Mouse (Mus musculus) neural tube, embryonic 14.5 days (tissue): ENCODE data around the gene Stard10. TPM values are rescaled to one million over a fixed set of nuclear protein-coding genes. Genes with fewer than 3 reads are reported as not detected.

ENCODE experiments used
- ATAC-seq: fragments of 200-750 bp; cut with Nextera tagmentation; 2 replicates; pipeline ENCODE4 v1.8.0; 2017; ENCODE audit warnings: low read depth, mild to moderate bottlenecking, moderate TSS enrichment, moderate library complexity
- H3K27ac ChIP-seq: fragments of 300-500 bp; sonication (generic); 2 replicates; pipeline ENCODE4 v1.5.1; 2014; ENCODE audit warnings: low read depth, mild to moderate bottlenecking, control low read depth, low read length, moderate library complexity, mixed read lengths
- H3K27me3 ChIP-seq: fragments of 300-500 bp; sonication (generic); 2 replicates; pipeline ENCODE4 v1.6.1; 2014; ENCODE audit warnings: low read length; ENCODE audit not compliant: control insufficient read depth, insufficient read depth
- H3K36me3 ChIP-seq: fragments of 300-500 bp; sonication (generic); 2 replicates; pipeline ENCODE4 v1.6.1; 2014; ENCODE audit warnings: low read length, mixed read lengths; ENCODE audit not compliant: control insufficient read depth, insufficient read depth
- H3K4me1 ChIP-seq: fragments of 300-500 bp; sonication (generic); 2 replicates; pipeline ENCODE4 v1.6.1; 2014; ENCODE audit warnings: low read length; ENCODE audit not compliant: control insufficient read depth, insufficient read depth
- H3K4me2 ChIP-seq: fragments of 300-500 bp; sonication (generic); 2 replicates; pipeline ENCODE4 v1.6.1; 2014; ENCODE audit warnings: mild to moderate bottlenecking, low read depth, low read length, control low read depth
- H3K4me3 ChIP-seq: fragments of 300-500 bp; sonication (generic); 2 replicates; pipeline ENCODE4 v1.5.1; 2014; ENCODE audit warnings: low read depth, low read length, control low read depth, mixed read lengths
- H3K9ac ChIP-seq: fragments of 300-500 bp; sonication (generic); replicated peaks from 2 replicates; pipeline ENCODE4 v1.6.1; 2014; ENCODE audit warnings: low read depth, mild to moderate bottlenecking, control low read depth, low read length, mixed read lengths
- H3K9me3 ChIP-seq: fragments of 300-500 bp; sonication (generic); 2 replicates; pipeline ENCODE4 v1.6.1; 2016; ENCODE audit warnings: low read length; ENCODE audit not compliant: control insufficient read depth
- WGBS: fragments of 180-500 bp; shearing (Covaris S2); extraction: QIAGEN DNeasy Blood & Tissue Kit; methylation state at CpG from one replicate; pipeline ENCODE4 v1.1.7; 2014; 5-methylcytosine and 5-hydroxymethylcytosine counted together
- polyA plus RNA-seq: library from polyadenylated mRNA; unstranded; fragments of >200 nt; fragmentation: Nextera tagmentation; extraction: Ambion mirVana; gene quantifications from 2 replicates; pipeline ENCODE4 v1.2.1, GENCODE M21; 2014

Gene Stard10
- polyA plus RNA-seq, 1 experiment from 2014 or later = 17.4 TPM

- no peak overlapping the region for H3K27ac ChIP-seq
- no peak overlapping the region for H3K4me3 ChIP-seq
- no peak overlapping the region for H3K9ac ChIP-seq
- no peaks in the 10 kb centered on the region for H3K27me3 ChIP-seq
- WGBS = 96% methylated on average over 10 of the region's 10 CpGs
- peaks cover under 1% of the 10 kb centered on the region; the same call in 1 of the 2 replicates for H3K36me3 ChIP-seq
- no peak overlapping the region for H3K4me2 ChIP-seq
- ATAC-seq = no peak
- no peaks in the 10 kb centered on the region for H3K4me1 ChIP-seq
- H3K9me3 ChIP-seq = no peaks in the 10 kb centered on the region
Observed at GRCm38 (mm10) chr7:101290401-101290800, 26.5 kb upstream of the Stard10 start.

DNA sequence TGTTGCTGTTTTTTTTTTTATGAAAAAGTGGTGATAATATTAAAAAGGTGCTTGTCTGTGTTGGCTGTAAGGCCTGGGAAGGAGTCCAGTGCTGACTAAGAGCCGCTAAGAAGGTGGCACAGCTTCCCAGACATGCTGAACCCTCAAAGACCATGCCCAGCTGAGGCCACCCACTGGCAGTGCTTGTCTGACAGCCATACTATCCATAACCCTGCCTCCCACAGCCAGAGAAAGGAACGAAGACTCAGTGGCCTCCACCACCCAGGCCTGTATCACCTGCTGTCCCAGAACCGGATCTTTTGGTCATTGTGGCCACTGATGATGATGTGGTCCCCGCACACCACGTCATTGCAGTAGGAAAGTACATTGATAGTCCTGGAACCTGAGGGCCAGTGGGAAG is 25.7 kb upstream of the Stard10 start:
- peaks cover 1% of the 10 kb centered on the region; the same call in 1 of the 2 replicates for H3K4me1 ChIP-seq
- H3K4me3 ChIP-seq = no peak overlapping the region
- H3K27ac ChIP-seq = no peak overlapping the region
- WGBS = 89% methylated on average over 5 of the region's 5 CpGs
- no peaks in the 10 kb centered on the region for H3K9me3 ChIP-seq
- H3K36me3 ChIP-seq = no peaks in the 10 kb centered on the region; the same call in 1 of the 2 replicates
- no peak for ATAC-seq
- no peaks in the 10 kb centered on the region for H3K27me3 ChIP-seq
- H3K4me2 ChIP-seq = no peak overlapping the region
- H3K9ac ChIP-seq = no peak overlapping the region

GRCm38 (mm10) chr7:101291641-101292040 is 25.2 kb upstream of the Stard10 start:
- H3K27me3 ChIP-seq = no peaks in the 10 kb centered on the region
- ATAC-seq = no peak
- no peak overlapping the region for H3K4me3 ChIP-seq
- WGBS = 95% methylated on average over 8 of the region's 8 CpGs
- H3K36me3 ChIP-seq = no peaks in the 10 kb centered on the region; the same call in 1 of the 2 replicates
- no peaks in the 10 kb centered on the region for H3K9me3 ChIP-seq
- H3K4me2 ChIP-seq = no peak overlapping the region
- peaks cover 3% of the 10 kb centered on the region; the same call in 1 of the 2 replicates for H3K4me1 ChIP-seq
- H3K27ac ChIP-seq = no peak overlapping the region
- H3K9ac ChIP-seq = no peak overlapping the region

DNA sequence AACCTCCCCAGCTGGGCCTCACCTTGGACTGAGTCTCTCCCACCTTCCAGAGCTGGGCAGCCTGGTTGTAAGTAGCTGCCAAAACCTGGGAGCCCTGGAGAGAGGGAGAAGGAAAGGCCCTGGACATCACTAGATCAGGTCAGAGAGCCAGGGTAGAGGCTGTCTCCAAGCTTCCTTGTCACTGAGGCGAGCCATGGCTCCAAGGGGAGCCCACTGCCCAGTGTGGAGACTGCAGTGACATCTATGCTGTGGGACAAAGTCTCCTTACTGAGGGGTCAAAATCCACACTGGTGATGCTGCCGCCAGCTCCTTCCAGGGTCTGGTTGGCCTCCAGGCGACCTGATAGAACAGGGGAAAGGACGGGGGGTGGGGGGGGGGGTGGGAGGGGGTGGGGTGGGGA is 24.8 kb upstream of the Stard10 start:
- Histone ChIP-seq H3K4me2 (no peak overlapping the region), H3K27me3 (no peaks in the 10 kb centered on the region), H3K4me1 (peaks cover 6% of the 10 kb centered on the region), H3K9me3 (no peaks in the 10 kb centered on the region), H3K27ac (no peak overlapping the region), H3K4me3 (no peak overlapping the region), H3K9ac (no peak overlapping the region), H3K36me3 (no peaks in the 10 kb centered on the region; the same call in 1 of the 2 replicates)
- WGBS = 61% methylated on average over 4 of the region's 4 CpGs
- no peak for ATAC-seq

GRCm38 (mm10) chr7:101292696-101293095 is 24.2 kb upstream of the Stard10 start:
- ATAC-seq = no peak
- WGBS = 88% methylated on average over 1 of the region's 1 CpGs
- H3K36me3 ChIP-seq = no peaks in the 10 kb centered on the region; the same call in 1 of the 2 replicates
- H3K9me3 ChIP-seq = no peaks in the 10 kb centered on the region
- no peak overlapping the region for H3K4me2 ChIP-seq
- no peak overlapping the region for H3K27ac ChIP-seq
- no peak overlapping the region for H3K4me3 ChIP-seq
- 0 out of 2 replicates have a peak, but pooled peaks cover under 1% of the 10 kb centered on the region for H3K27me3 ChIP-seq
- no peak overlapping the region for H3K9ac ChIP-seq
- H3K4me1 ChIP-seq = peaks cover 6% of the 10 kb centered on the region

DNA sequence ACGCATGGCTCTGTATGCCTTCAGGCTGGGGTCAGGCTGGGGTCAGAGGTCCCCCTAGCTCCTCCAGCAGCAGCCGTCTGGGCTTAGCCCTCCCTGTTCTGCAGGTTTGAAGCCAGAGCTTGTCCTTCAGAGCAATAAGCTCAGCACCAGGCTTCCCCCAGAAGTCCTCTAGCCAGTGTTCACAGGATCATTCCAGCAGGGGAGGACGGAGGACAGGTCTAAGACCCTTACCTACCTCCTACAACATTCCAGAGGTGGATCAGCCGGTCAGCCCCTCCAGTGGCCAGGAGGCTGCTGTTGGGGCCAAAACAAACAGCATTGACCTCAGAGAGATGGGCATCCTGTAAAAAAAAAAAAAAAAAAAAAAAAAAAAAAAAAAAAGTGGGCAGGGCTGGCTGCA is 23.7 kb upstream of the Stard10 start:
- no peaks in the 10 kb centered on the region; the same call in 1 of the 2 replicates for H3K36me3 ChIP-seq
- H3K4me1 ChIP-seq = peaks cover 6% of the 10 kb centered on the region
- no peak overlapping the region for H3K4me2 ChIP-seq
- H3K4me3 ChIP-seq = no peak overlapping the region
- H3K9me3 ChIP-seq = no peaks in the 10 kb centered on the region
- H3K27ac ChIP-seq = no peak overlapping the region
- 0 out of 2 replicates have a peak, but pooled peaks cover 3% of the 10 kb centered on the region for H3K27me3 ChIP-seq
- ATAC-seq = no peak
- WGBS = 61% methylated on average over 4 of the region's 4 CpGs
- H3K9ac ChIP-seq = no peak overlapping the region

- Histone ChIP-seq H3K4me3 (no peak overlapping the region), H3K4me1 (peaks cover 6% of the 10 kb centered on the region), H3K27ac (no peak overlapping the region), H3K36me3 (no peaks in the 10 kb centered on the region; the same call in 1 of the 2 replicates), H3K9me3 (no peaks in the 10 kb centered on the region), H3K27me3 (0 out of 2 replicates have a peak, but pooled peaks cover 3% of the 10 kb centered on the region), H3K9ac (no peak overlapping the region), H3K4me2 (no peak overlapping the region)
- 61% methylated on average over 4 of the region's 4 CpGs for WGBS
- no peak for ATAC-seq
Observed at GRCm38 (mm10) chr7:101293611-101294010, 23.3 kb upstream of the Stard10 start.

- Histone ChIP-seq H3K4me3 (no peak overlapping the region), H3K9ac (no peak overlapping the region), H3K36me3 (no peaks in the 10 kb centered on the region), H3K4me1 (peaks cover 6% of the 10 kb centered on the region), H3K27ac (no peak overlapping the region), H3K27me3 (0 out of 2 replicates have a peak, but pooled peaks cover 3% of the 10 kb centered on the region), H3K4me2 (no peak overlapping the region), H3K9me3 (no peaks in the 10 kb centered on the region)
- WGBS = 48% methylated on average over 1 of the region's 1 CpGs
- no peak for ATAC-seq
Observed at GRCm38 (mm10) chr7:101295438-101295837, 21.4 kb upstream of the Stard10 start.

DNA sequence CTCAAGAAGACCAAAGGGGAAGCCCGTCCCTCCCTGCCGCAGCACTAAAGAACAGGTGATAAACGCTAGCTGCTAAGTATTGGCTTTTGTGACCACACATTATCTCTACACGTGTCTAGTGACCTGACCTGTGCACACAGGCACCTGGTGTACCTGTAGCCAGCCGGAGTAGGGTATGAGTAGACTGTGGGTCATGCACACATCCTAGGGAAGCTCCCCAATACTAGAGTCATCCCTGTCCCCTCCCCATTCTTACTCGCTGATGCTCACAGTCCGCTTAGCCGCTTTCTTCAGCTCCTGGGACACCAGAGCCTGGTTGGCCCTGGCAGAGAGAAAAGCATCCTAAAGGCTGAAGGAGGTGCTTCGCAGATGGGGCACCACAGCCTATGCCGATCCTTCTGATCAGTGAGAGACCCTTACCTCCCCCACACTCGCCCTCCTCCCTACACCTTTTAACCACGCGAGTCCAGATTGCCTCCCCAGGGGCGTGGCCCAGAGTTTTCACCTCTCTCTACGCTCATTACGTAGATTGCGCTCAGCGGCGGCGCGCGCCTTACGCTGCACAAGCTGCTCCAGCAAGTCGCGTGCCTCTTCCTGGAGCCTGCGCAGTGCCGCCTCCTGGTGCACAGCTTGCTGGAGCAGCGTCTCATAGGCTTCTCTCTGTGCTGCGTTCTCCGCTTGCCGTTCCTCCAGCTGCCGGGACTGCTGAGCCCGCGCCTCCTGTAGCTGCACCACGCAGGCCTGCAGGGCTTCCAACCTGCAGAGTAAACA is 20.4 kb upstream of the Stard10 start:
- Histone ChIP-seq H3K27me3 (0 out of 2 replicates have a peak, but pooled peaks cover 3% of the 10 kb centered on the region), H3K4me2 (peak overlapping the region; percentile 59), H3K4me1 (peaks cover 6% of the 10 kb centered on the region), H3K27ac (no peak overlapping the region), H3K36me3 (no peaks in the 10 kb centered on the region), H3K4me3 (peak overlapping the region; percentile 27), H3K9me3 (no peaks in the 10 kb centered on the region), H3K9ac (peak overlapping the region; percentile 52; the same call in 1 of the 2 replicates)
- peak; percentile 91 for ATAC-seq
- WGBS = 9% methylated on average over 35 of the region's 35 CpGs
